Mouse (Mus musculus) hindbrain, embryonic 15.5 days (tissue): ENCODE measurements at regions not wholly inside any gene's neighbourhood (a gene's known extent, or its start where the extent isn't known, plus 50 kb on each side); places are given as distances from the start of the nearest gene placed in this dataset.

Experiments
- ATAC-seq: fragments of 200-750 bp; cut with Nextera tagmentation; 2 replicates; pipeline ENCODE4 v1.8.0; 2017; ENCODE audit warnings: low read depth, moderate number of reproducible peaks, moderate TSS enrichment; ENCODE audit not compliant: low FRiP score
- H3K27ac ChIP-seq: fragments of 300-500 bp; sonication (generic); replicated peaks from 2 replicates; pipeline ENCODE4 v1.5.1; 2015; ENCODE audit warnings: mild to moderate bottlenecking, inconsistent platforms
- H3K27me3 ChIP-seq: fragments of 300-500 bp; sonication (generic); 2 replicates; pipeline ENCODE4 v1.6.1; 2015; ENCODE audit warnings: control low read depth, inconsistent platforms
- H3K36me3 ChIP-seq: fragments of 300-500 bp; sonication (generic); 2 replicates; pipeline ENCODE4 v1.6.1; 2015; ENCODE audit warnings: control low read depth, inconsistent platforms
- H3K4me1 ChIP-seq: fragments of 300-500 bp; sonication (generic); replicated peaks from 2 replicates; pipeline ENCODE4 v1.6.1; 2015; ENCODE audit warnings: control low read depth, inconsistent platforms
- H3K4me2 ChIP-seq: fragments of 300-500 bp; sonication (generic); 2 replicates; pipeline ENCODE4 v1.6.1; 2015; ENCODE audit warnings: moderate library complexity, mild to moderate bottlenecking, inconsistent platforms
- H3K4me3 ChIP-seq: fragments of 300-500 bp; sonication (generic); 2 replicates; pipeline ENCODE4 v1.5.1; 2015; ENCODE audit warnings: mild to moderate bottlenecking, inconsistent platforms
- H3K9ac ChIP-seq: fragments of 300-500 bp; sonication (generic); 2 replicates; pipeline ENCODE4 v1.6.1; 2015; ENCODE audit warnings: inconsistent platforms
- H3K9me3 ChIP-seq: fragments of 300-500 bp; sonication (generic); 2 replicates; pipeline ENCODE4 v1.6.1; 2016; ENCODE audit warnings: control low read depth, inconsistent platforms
- WGBS: fragments of 180-500 bp; shearing (Covaris S2); methylation state at CpG from one replicate; pipeline ENCODE4 v1.1.7; 2015; 5-methylcytosine and 5-hydroxymethylcytosine counted together

DNA sequence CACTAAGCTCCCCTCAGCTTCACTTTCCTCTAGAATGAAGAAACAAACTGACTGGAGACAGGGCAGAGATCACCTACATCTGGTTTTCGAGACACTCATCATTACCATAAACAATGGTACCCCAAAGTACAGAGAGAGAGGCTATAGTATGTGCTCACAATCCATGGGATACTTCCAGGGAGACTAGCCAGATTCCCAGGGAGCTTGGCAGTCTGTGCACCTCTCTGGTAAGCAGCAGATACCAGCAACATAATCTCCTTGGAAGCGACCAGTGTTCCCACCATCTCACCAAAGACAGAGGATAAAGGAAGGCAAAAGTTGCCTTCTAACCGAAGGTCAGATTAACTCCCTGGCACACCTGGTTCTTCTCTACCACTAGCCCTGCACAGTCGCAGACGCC is 256.4 kb downstream of the Prdm2 start:
- peak overlapping the region; percentile 7; the same call in 1 of the 2 replicates for H3K27ac ChIP-seq
- no peak for ATAC-seq
- H3K4me3 ChIP-seq: no peak overlapping the region
- H3K27me3 ChIP-seq: no peaks in the 10 kb centered on the region
- no peak overlapping the region for H3K4me2 ChIP-seq
- no peaks in the 10 kb centered on the region for H3K36me3 ChIP-seq
- no peaks in the 10 kb centered on the region for H3K9me3 ChIP-seq
- WGBS: 73% methylated on average over 5 of the region's 5 CpGs
- no peak overlapping the region for H3K9ac ChIP-seq
- peaks cover 44% of the 10 kb centered on the region for H3K4me1 ChIP-seq

DNA sequence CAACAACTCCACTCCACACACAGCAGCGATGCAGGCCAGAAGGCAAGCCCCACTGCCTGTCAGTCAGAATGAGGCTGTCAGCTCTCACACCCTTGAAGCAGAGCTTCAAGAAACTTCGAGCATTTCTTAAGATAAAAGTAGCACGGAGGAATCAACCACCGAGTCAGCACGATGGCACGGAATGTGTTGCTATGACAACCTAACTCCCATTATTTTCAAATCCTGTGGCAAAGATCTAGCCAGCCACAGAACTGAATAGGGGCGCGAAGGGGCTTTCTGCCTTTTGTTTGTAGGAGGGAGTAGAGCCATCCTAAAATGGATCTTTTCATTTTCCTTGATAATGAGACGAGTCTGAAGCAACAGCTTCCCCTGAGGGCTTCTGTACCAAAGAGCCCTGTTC is 259.1 kb downstream of the Prdm2 start:
- Histone ChIP-seq H3K4me1 (peaks cover 37% of the 10 kb centered on the region), H3K4me2 (no peak overlapping the region; the same call in 1 of the 2 replicates), H3K27me3 (no peaks in the 10 kb centered on the region), H3K27ac (peak overlapping the region; percentile 76), H3K9me3 (no peaks in the 10 kb centered on the region), H3K36me3 (no peaks in the 10 kb centered on the region), H3K9ac (no peak overlapping the region), H3K4me3 (no peak overlapping the region)
- ATAC-seq: peak; percentile 44
- WGBS: 8% methylated on average over 9 of the region's 9 CpGs

DNA sequence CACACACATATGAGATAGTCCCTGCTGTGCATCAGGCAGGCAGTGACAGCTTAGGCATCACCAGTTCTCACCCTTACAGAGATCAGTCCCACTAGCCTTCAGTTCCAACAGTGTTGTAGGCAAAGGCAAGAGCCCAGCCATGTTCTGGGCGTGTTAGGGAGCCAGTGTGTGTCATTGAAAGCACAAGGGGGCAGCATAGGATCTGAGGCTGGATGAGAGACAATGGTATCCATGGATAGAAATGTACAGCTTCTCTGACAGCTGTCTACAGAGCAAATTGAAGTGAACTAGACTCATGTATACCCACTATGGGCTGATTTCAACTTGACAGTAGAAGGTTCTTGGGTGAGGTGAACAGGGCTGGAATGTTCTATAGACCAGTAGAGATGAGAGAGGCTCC is 259.9 kb downstream of the Prdm2 start:
- H3K27ac ChIP-seq: no peak overlapping the region
- WGBS: 64% methylated on average over 1 of the region's 1 CpGs

DNA sequence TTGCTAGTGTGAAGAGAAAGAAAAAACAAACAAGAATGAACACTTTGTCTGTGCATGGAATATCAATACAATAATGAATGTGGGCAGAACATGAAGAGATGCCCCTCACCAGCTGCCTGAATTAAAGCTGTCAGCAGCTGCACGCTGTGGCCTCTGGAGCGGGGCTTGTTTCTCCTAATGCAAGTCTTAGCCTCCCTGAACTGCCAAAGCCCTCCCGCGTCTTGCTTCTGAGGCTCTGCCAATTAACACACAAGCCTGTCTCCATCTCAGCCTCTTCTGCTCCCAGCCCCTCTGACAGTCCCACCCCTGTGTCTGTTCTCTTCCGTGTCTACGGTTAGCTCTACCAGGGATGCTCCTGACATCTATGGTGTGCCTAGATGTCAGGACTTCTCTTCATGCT is 265.1 kb downstream of the Prdm2 start:
- no peak for ATAC-seq

More for the DNA sequence above, 259.9 kb downstream of the Prdm2 start:
- Histone ChIP-seq H3K4me2 (no peak overlapping the region), H3K4me1 (peaks cover 36% of the 10 kb centered on the region), H3K27me3 (no peaks in the 10 kb centered on the region), H3K36me3 (no peaks in the 10 kb centered on the region), H3K4me3 (no peak overlapping the region), H3K9me3 (no peaks in the 10 kb centered on the region), H3K9ac (no peak overlapping the region)
- no peak for ATAC-seq

DNA sequence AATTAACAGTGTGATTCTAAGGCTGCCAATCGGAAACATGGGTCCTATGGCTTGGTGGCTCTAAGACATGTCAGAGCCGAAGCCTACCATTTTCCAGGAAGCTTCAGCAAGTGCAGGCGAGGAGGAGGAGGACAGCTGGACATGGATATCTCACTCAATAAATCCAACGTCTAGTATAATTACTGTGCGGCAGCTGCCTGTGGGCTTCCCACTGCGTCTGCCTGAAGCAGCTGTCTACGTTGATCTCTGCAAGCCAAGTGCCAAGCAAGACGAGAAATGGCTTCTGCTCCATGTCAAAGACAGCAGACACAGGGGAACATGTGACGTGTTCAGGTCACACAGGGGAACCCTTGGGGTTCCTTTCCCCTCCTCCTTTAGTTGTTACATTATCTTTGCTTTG is 279.2 kb downstream of the Prdm2 start:
- H3K27me3 ChIP-seq: no peaks in the 10 kb centered on the region
- H3K9me3 ChIP-seq: no peaks in the 10 kb centered on the region
- 52% methylated on average over 9 of the region's 9 CpGs for WGBS
- H3K4me2 ChIP-seq: no peak overlapping the region
- H3K36me3 ChIP-seq: no peaks in the 10 kb centered on the region
- H3K9ac ChIP-seq: no peak overlapping the region
- H3K27ac ChIP-seq: peak overlapping the region; percentile 48; the same call in 1 of the 2 replicates
- 0 out of 2 replicates have a peak, but pooled peaks cover 3% of the 10 kb centered on the region for H3K4me1 ChIP-seq
- no peak overlapping the region for H3K4me3 ChIP-seq
- ATAC-seq: no peak

More for the DNA sequence above, 265.1 kb downstream of the Prdm2 start:
- H3K9ac ChIP-seq: no peak overlapping the region
- 0 out of 2 replicates have a peak overlapping the region, but pooled peaks have one; percentile 25 for H3K27ac ChIP-seq
- H3K4me3 ChIP-seq: no peak overlapping the region
- H3K4me1 ChIP-seq: peaks cover 12% of the 10 kb centered on the region
- no peaks in the 10 kb centered on the region for H3K27me3 ChIP-seq
- no peaks in the 10 kb centered on the region for H3K36me3 ChIP-seq
- 33% methylated on average over 6 of the region's 6 CpGs for WGBS
- no peaks in the 10 kb centered on the region for H3K9me3 ChIP-seq
- H3K4me2 ChIP-seq: no peak overlapping the region

DNA sequence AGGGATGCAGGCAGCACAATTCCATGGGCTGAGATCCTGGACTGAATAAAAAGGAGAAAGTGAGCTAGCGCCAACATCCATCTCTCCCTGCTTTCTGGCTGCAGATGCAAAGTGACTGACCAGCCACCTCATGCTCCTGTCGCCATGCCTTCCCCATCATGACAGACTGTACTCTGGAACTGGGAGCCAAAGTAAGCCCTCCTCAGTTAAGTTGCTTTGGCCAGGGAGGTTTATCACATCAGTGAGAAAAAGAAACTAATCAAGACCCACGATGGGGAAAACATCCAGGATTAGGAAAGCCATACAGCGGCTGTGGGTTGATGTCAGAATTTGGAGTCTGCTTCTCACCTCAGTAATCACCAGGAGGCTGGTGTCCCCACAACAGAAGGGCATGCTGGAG is 283.6 kb downstream of the Prdm2 start:
- 78% methylated on average over 4 of the region's 4 CpGs for WGBS
- no peak overlapping the region for H3K27ac ChIP-seq
- no peak overlapping the region for H3K4me3 ChIP-seq
- no peaks in the 10 kb centered on the region for H3K36me3 ChIP-seq
- H3K4me2 ChIP-seq: no peak overlapping the region
- no peak overlapping the region for H3K9ac ChIP-seq
- no peak for ATAC-seq
- 0 out of 2 replicates have a peak, but pooled peaks cover 5% of the 10 kb centered on the region for H3K4me1 ChIP-seq
- no peaks in the 10 kb centered on the region for H3K9me3 ChIP-seq
- no peaks in the 10 kb centered on the region for H3K27me3 ChIP-seq

DNA sequence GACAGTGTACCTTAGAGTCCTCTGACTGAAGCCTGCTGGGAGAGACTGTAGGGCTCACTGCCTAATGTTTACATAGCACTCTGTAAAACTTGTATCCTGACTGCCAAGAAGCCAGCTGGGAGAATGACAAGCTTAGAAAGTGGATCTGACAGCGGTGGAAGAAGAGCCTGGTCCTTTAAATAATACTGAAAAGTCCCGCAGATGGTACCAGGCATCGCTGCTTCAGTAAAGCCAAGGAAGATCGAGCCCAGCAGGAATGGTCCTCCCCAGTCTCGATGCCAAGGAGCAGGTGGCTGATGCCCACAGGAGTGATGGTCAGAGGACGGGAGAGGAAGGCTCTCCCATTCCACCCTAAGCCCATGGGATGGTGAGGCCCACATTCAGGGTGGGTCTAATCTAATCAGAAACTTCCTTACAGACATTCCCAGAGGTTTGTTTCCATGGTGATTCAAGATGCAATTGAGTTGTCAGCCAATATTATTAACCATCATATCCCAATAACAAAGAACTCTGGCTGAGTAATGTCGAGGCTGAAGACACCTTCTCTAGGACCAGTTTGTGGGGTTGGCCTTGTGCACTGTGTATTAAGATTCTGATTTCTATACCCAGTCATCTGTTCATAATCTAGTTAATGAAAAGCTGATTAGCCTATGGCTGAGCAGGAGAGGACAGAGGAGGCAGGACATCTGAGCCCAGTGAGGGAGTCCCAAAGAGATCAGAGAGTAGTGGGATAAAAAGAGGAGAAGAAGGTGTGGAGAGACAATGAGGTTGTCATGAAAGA is 285.3 kb downstream of the Prdm2 start:
- WGBS: 55% methylated on average over 7 of the region's 7 CpGs
- Histone ChIP-seq H3K4me1 (0 out of 2 replicates have a peak, but pooled peaks cover 4% of the 10 kb centered on the region), H3K27me3 (no peaks in the 10 kb centered on the region), H3K9ac (no peak overlapping the region), H3K4me3 (no peak overlapping the region), H3K4me2 (no peak overlapping the region), H3K9me3 (no peaks in the 10 kb centered on the region), H3K27ac (no peak overlapping the region), H3K36me3 (no peaks in the 10 kb centered on the region)
- ATAC-seq: peak; percentile 80

DNA sequence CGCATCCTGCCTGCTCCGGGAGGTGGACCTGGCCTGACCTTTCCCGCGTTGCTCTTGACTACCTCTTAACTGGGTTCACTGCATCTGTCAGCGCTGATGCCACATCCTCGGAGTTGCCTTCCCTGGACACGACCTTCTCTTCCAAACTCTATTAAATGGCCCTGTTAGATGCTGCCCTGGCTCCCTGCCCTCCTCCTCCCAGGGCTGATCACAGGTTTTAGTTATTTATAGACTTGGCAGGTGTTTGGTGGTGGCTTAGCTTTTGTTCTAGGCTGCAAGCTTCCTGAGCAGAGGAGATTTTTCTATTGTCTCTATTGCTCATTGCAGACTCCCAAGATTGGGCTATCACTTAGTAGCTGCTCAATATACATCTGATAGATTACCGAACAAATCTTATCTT is 287.7 kb downstream of the Prdm2 start:
- 0 out of 2 replicates have a peak, but pooled peaks cover 4% of the 10 kb centered on the region for H3K4me1 ChIP-seq
- ATAC-seq: no peak
- no peaks in the 10 kb centered on the region for H3K9me3 ChIP-seq
- 70% methylated on average over 8 of the region's 8 CpGs for WGBS
- no peak overlapping the region for H3K4me2 ChIP-seq
- no peak overlapping the region for H3K4me3 ChIP-seq
- no peaks in the 10 kb centered on the region for H3K27me3 ChIP-seq
- H3K27ac ChIP-seq: no peak overlapping the region
- H3K36me3 ChIP-seq: no peaks in the 10 kb centered on the region
- no peak overlapping the region for H3K9ac ChIP-seq

DNA sequence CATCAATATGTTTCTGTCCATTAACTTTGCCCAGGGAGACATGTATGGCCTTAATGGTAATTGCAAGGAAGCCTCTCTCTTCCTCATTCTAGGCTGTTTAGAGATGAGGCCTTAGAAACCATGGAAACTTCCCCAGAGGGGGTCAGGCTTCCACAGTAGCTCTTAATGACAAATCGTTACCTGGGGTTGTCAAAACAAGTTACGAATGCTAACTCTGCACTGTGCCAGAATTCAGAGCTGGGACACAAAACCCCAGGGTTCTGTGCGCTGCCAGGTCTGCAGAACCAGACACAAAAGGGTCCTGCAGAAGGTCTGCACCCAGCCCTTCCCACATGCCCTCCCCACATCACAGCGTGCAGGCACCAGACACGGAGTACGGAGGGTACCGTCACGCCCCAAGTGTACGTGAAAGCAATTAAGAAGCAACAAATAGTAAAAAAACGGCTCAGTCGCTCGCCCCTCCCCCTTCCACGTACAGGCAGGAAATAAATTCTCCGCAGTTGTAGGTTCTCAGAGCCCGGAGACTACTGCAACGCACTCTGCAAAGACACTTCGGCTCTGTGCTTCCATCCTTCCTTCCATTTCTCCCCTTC is 303.3 kb downstream of the Prdm2 start:
- Histone ChIP-seq H3K36me3 (no peaks in the 10 kb centered on the region), H3K4me1 (peaks cover 12% of the 10 kb centered on the region), H3K9ac (peak overlapping the region; percentile 27; the same call in 1 of the 2 replicates), H3K4me2 (peak overlapping the region; percentile 57), H3K27me3 (no peaks in the 10 kb centered on the region), H3K4me3 (peak overlapping the region; percentile 17), H3K9me3 (no peaks in the 10 kb centered on the region), H3K27ac (peak overlapping the region; percentile 66)
- peak; percentile 74 for ATAC-seq
- WGBS: 17% methylated on average over 17 of the region's 17 CpGs

DNA sequence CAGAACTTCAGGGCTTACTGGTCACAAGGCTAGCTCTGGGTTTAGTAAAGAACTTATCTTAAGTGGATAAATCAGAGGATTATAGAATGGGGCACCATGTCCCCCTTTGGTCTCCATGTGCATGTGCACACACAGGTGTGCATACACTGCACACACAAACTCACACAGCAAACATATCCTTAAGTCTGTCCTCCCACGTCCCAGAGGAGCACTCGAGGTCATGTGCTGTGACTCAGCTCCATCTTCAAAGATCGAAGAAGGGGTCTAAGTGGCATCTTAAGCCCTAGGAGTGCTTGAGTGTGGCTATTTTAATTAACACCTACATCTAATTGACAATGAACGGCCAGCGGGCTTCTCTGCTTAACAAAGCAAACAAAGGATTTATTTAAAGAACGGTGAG is 304.0 kb downstream of the Prdm2 start:
- ATAC-seq: no peak
- Histone ChIP-seq H3K27me3 (no peaks in the 10 kb centered on the region), H3K4me1 (peaks cover 12% of the 10 kb centered on the region), H3K9me3 (no peaks in the 10 kb centered on the region), H3K27ac (no peak overlapping the region), H3K9ac (no peak overlapping the region), H3K4me2 (no peak overlapping the region), H3K36me3 (no peaks in the 10 kb centered on the region), H3K4me3 (no peak overlapping the region)
- 57% methylated on average over 6 of the region's 6 CpGs for WGBS

DNA sequence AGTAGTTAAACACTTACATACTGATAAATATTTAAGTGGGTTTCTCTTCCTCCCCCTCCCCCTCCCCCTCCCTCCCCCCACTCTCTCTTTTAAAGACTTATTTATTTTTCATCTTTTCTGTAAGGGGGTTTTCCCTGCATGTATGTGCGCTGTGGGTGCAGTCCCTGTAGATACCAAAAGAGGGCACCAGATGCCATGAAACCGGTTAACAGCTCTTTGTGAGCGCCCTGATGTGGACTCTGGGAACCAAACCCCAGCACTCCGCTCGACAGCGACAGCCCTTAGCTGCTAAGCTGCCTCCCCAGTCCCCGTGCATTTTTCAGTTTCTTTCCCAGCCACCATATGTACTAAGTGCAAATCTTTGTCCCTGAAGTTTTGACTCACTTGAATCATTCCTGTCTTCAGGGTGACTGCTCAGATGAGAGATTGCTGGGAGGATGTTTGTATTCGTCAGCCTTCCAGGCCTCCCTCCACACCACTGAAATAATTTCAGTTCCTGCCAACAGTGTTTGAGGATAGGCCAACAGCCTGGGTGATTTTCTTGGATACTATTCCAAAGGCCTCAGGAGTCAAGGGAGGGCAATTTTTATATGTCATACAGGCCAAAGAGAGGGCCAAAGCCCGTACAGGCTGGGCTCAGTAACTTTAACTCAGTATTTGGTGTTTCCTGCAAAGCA is 309.3 kb downstream of the Prdm2 start:
- Histone ChIP-seq H3K36me3 (no peaks in the 10 kb centered on the region), H3K4me2 (no peak overlapping the region), H3K9ac (no peak overlapping the region), H3K4me3 (no peak overlapping the region), H3K27me3 (no peaks in the 10 kb centered on the region), H3K4me1 (0 out of 2 replicates have a peak, but pooled peaks cover 3% of the 10 kb centered on the region), H3K27ac (no peak overlapping the region), H3K9me3 (no peaks in the 10 kb centered on the region)
- ATAC-seq: no peak
- 80% methylated on average over 9 of the region's 9 CpGs for WGBS

DNA sequence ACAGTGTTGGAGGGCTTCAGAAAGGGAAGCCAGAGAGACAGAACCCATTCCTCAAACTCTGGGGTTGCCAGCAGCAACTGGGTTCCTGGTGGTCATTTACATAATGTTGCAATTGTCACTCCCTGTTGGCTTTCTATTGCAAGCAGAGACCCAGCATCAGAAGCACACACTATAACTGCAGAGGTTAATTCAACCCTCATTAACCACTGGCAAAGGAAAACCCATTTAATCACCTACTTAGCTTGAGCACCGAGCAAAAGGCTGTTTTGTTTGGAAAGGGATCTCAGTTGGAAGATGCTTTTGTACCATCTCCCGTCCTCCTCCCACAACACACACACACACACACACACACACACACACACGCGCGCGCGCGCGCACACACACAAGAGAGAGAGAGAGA is 312.0 kb downstream of the Prdm2 start:
- no peak overlapping the region for H3K27ac ChIP-seq
- no peaks in the 10 kb centered on the region for H3K9me3 ChIP-seq
- 0 out of 2 replicates have a peak, but pooled peaks cover 3% of the 10 kb centered on the region for H3K4me1 ChIP-seq
- no peaks in the 10 kb centered on the region for H3K27me3 ChIP-seq
- no peak overlapping the region for H3K4me3 ChIP-seq
- WGBS: 52% methylated on average over 2 of the region's 9 CpGs
- no peak overlapping the region for H3K9ac ChIP-seq
- ATAC-seq: peak; percentile 38; the same call in 1 of the 2 replicates
- no peak overlapping the region for H3K4me2 ChIP-seq
- no peaks in the 10 kb centered on the region for H3K36me3 ChIP-seq
